Mouse (Mus musculus): ENCODE data around the gene Wbp1l. TPM values are rescaled to one million over a fixed set of nuclear protein-coding genes. Genes with fewer than 3 reads are reported as not detected.

Wbp1l gene
- polyA plus RNA-seq, 1 experiment: 26.6 TPM

DNA sequence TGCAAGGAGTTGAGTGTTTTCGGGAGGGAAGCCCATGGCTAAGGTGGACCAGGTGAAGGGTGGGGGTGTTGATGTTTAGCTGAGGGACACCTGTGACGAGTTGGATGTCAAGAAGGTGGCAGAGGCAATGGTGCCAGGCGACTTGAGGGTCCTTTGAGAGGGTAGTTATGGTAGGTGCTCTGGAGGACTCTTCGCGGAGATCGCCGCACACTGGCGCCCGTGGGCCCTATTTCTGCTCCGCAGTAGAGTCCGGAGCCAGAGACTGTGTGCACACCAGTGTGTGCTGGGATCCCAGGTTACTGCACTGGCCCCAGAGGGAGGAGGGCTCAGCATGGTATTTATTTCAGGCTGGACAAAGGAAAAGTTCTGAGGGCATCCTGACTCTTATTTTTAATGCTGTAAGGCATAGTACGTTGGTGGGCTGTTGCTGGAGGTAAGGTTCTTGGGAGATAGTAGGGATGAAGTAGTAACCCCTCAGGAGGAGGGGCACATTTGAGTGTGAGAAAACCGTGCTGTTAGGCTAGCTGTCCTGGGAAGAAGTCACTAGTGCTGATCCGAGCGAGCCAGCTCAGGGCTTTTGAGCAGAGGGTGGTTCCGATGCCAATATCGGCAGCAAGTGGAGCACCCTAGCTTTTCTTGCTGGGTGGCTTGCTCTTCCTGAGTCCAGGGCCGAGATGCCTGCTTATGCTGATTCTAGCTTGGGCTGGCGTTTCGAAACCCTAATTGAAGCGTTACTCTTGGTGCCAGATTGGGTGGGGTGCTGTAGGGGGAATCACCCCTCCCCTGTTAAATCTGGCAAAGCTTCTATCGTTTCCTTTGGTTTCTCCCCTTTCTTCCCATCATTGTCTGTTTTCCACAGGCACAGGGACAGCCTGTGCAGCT is 732 bp downstream of the Wbp1l start:
- Histone ChIP-seq H3K4me1 (ENCODE audit: control insufficient read depth, insufficient read depth, low read length) (peaks cover 1% of the 10 kb centered on the region; the same call in 1 of the 2 replicates), H3K27ac (ENCODE audit: insufficient read depth, low read length) (no peak overlapping the region), H3K4me3 (ENCODE audit: insufficient read depth, low read length) (peak overlapping the region; percentile 82)
- TF ChIP-seq POLR2A (IDR thresholded peaks at IDR 0.05; ENCODE audit: extremely low read depth, insufficient read depth, low read length): no peak
- no peak for TF ChIP-seq CTCF (IDR thresholded peaks at IDR 0.05; ENCODE audit: extremely low read depth, insufficient read depth, low read length)

GRCm38 (mm10) chr19:46600371-46600770 is 1.5 kb downstream of the Wbp1l start:
- Histone ChIP-seq H3K4me3 (ENCODE audit: insufficient read depth, low read length) (peak overlapping the region; percentile 82; the same call in 1 of the 2 replicates), H3K4me1 (ENCODE audit: control insufficient read depth, insufficient read depth, low read length) (peaks cover 1% of the 10 kb centered on the region; the same call in 1 of the 2 replicates), H3K27ac (ENCODE audit: insufficient read depth, low read length) (no peak overlapping the region)
- TF ChIP-seq POLR2A (IDR thresholded peaks at IDR 0.05; ENCODE audit: extremely low read depth, insufficient read depth, low read length): no peak
- no peak for TF ChIP-seq CTCF (IDR thresholded peaks at IDR 0.05; ENCODE audit: extremely low read depth, insufficient read depth, low read length)

DNA sequence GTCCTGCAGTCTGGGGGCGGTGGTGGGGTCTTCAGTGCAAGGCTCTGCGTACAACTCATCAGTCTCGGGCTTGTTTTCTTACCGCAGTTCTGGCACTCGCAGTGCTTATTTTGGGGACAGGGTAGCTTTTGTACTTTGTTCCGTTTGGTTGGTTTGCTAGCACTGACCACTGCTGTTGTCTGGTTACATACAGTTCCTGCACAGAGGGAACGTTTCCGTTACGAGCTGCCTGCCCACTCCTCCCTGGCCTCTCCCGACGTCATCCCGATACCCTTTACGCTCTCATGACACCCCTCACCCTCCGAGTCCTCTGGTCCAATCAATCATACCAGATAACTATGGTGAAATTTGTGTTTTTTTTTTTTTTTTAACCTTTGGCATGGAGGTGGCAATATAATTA is 2.6 kb downstream of the Wbp1l start:
- H3K4me3 ChIP-seq (ENCODE audit: insufficient read depth, low read length): no peak overlapping the region
- H3K4me1 ChIP-seq (ENCODE audit: control insufficient read depth, insufficient read depth, low read length): peaks cover 1% of the 10 kb centered on the region; the same call in 1 of the 2 replicates
- no peak overlapping the region for H3K27ac ChIP-seq (ENCODE audit: insufficient read depth, low read length)
- TF ChIP-seq POLR2A (IDR thresholded peaks at IDR 0.05; ENCODE audit: extremely low read depth, insufficient read depth, low read length): no peak

DNA sequence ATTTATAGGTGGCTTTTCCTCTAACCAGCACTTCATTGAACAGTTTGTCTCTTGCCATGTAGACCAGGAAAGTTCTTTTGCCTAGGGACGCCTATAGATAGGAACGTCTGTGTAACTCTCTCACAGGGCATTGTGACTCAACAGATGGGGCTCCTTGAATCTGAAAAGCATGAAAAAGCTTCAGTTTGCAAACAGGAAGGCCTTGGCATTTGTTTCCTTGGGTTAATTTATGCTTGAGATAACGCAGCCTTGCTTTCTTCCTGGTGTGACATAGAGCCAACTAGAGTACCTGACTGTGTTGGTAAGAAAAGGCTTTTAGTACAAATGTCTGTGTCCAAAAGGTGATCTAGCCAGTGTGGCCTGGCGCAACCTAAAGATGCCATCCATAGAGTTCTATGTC is 3.5 kb downstream of the Wbp1l start:
- TF ChIP-seq POLR2A (IDR thresholded peaks at IDR 0.05; ENCODE audit: extremely low read depth, insufficient read depth, low read length) (no peak), CTCF (IDR thresholded peaks at IDR 0.05; ENCODE audit: extremely low read depth, insufficient read depth, low read length) (no peak)
- peaks cover 1% of the 10 kb centered on the region; the same call in 1 of the 2 replicates for H3K4me1 ChIP-seq (ENCODE audit: control insufficient read depth, insufficient read depth, low read length)
- H3K27ac ChIP-seq (ENCODE audit: insufficient read depth, low read length): no peak overlapping the region

GRCm38 (mm10) chr19:46606718-46607117 is 7.8 kb downstream of the Wbp1l start:
- no peak overlapping the region for H3K4me3 ChIP-seq (ENCODE audit: insufficient read depth, low read length)
- no peak overlapping the region for H3K27ac ChIP-seq (ENCODE audit: insufficient read depth, low read length)
- H3K4me1 ChIP-seq (ENCODE audit: control insufficient read depth, insufficient read depth, low read length): no peaks in the 10 kb centered on the region; the same call in 1 of the 2 replicates
- TF ChIP-seq CTCF (IDR thresholded peaks at IDR 0.05; ENCODE audit: extremely low read depth, insufficient read depth, low read length): no peak
- no peak for TF ChIP-seq POLR2A (IDR thresholded peaks at IDR 0.05; ENCODE audit: extremely low read depth, insufficient read depth, low read length)

More for the DNA sequence above, 3.5 kb downstream of the Wbp1l start:
- H3K4me3 ChIP-seq (ENCODE audit: insufficient read depth, low read length): no peak overlapping the region

- no peak overlapping the region for H3K4me3 ChIP-seq (ENCODE audit: insufficient read depth, low read length)
- no peak overlapping the region for H3K27ac ChIP-seq (ENCODE audit: insufficient read depth, low read length)
- no peak for TF ChIP-seq POLR2A (IDR thresholded peaks at IDR 0.05; ENCODE audit: extremely low read depth, insufficient read depth, low read length)
- TF ChIP-seq CTCF (IDR thresholded peaks at IDR 0.05; ENCODE audit: extremely low read depth, insufficient read depth, low read length): peak; percentile 66
- H3K4me1 ChIP-seq (ENCODE audit: control insufficient read depth, insufficient read depth, low read length): no peaks in the 10 kb centered on the region; the same call in 1 of the 2 replicates
These were observed 8.5 kb downstream of the Wbp1l start for GRCm38 (mm10) chr19:46607424-46607823.

GRCm38 (mm10) chr19:46608158-46608557 is 9.3 kb downstream of the Wbp1l start:
- no peak overlapping the region for H3K4me3 ChIP-seq (ENCODE audit: insufficient read depth, low read length)
- no peak for TF ChIP-seq CTCF (IDR thresholded peaks at IDR 0.05; ENCODE audit: extremely low read depth, insufficient read depth, low read length)
- TF ChIP-seq POLR2A (IDR thresholded peaks at IDR 0.05; ENCODE audit: extremely low read depth, insufficient read depth, low read length): no peak
- H3K27ac ChIP-seq (ENCODE audit: insufficient read depth, low read length): no peak overlapping the region
- H3K4me1 ChIP-seq (ENCODE audit: control insufficient read depth, insufficient read depth, low read length): no peaks in the 10 kb centered on the region; the same call in 1 of the 2 replicates

- TF ChIP-seq POLR2A (IDR thresholded peaks at IDR 0.05; ENCODE audit: extremely low read depth, insufficient read depth, low read length) (no peak), CTCF (IDR thresholded peaks at IDR 0.05; ENCODE audit: extremely low read depth, insufficient read depth, low read length) (no peak)
- Histone ChIP-seq H3K27ac (ENCODE audit: insufficient read depth, low read length) (no peak overlapping the region), H3K4me1 (ENCODE audit: control insufficient read depth, insufficient read depth, low read length) (peaks cover 11% of the 10 kb centered on the region), H3K4me3 (ENCODE audit: insufficient read depth, low read length) (no peak overlapping the region)
These were observed 17.5 kb downstream of the Wbp1l start for GRCm38 (mm10) chr19:46616378-46616777.

DNA sequence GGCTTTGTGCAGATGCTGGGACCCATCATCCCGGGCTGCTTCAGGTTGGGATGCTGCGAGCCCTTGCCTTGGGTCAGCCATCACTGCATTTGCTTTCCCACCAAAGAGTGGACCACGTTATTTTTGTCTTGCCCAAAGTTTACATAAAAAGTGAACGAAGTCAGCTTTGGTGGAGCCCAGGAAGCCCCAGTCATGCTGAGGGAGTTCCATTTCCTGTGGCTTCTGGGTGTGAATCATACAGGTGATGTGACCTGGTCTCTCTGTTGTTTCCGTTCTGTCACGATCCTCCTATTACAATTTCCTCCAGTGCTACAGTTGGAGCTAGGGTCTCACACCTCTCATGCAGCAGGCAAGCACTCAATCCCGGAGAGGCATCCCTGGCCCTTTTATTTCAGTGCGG is 18.5 kb downstream of the Wbp1l start:
- Histone ChIP-seq H3K4me1 (ENCODE audit: control insufficient read depth, insufficient read depth, low read length) (peaks cover 17% of the 10 kb centered on the region), H3K27ac (ENCODE audit: insufficient read depth, low read length) (no peak overlapping the region), H3K4me3 (ENCODE audit: insufficient read depth, low read length) (no peak overlapping the region)
- TF ChIP-seq CTCF (IDR thresholded peaks at IDR 0.05; ENCODE audit: extremely low read depth, insufficient read depth, low read length) (no peak), POLR2A (IDR thresholded peaks at IDR 0.05; ENCODE audit: extremely low read depth, insufficient read depth, low read length) (no peak)

- no peak for TF ChIP-seq CTCF (IDR thresholded peaks at IDR 0.05; ENCODE audit: extremely low read depth, insufficient read depth, low read length)
- TF ChIP-seq POLR2A (IDR thresholded peaks at IDR 0.05; ENCODE audit: extremely low read depth, insufficient read depth, low read length): no peak
- no peak overlapping the region for H3K27ac ChIP-seq (ENCODE audit: insufficient read depth, low read length)
- H3K4me3 ChIP-seq (ENCODE audit: insufficient read depth, low read length): no peak overlapping the region
- H3K4me1 ChIP-seq (ENCODE audit: control insufficient read depth, insufficient read depth, low read length): peaks cover 22% of the 10 kb centered on the region
These were observed 19.4 kb downstream of the Wbp1l start for GRCm38 (mm10) chr19:46618322-46618721.
